Mouse (Mus musculus) forebrain, embryonic 12.5 days (tissue): ENCODE measurements at regions not wholly inside any gene's neighbourhood (a gene's known extent, or its start where the extent isn't known, plus 50 kb on each side); places are given as distances from the start of the nearest gene placed in this dataset.

ENCODE experiments used
- ATAC-seq: fragments of 200-750 bp; cut with Nextera tagmentation; 2 replicates; pipeline ENCODE4 v1.8.0; 2017; ENCODE audit warnings: moderate TSS enrichment; ENCODE audit not compliant: low FRiP score
- H3K27ac ChIP-seq: fragments of 300-500 bp; sonication (generic); 2 replicates; pipeline ENCODE4 v1.5.1; 2016; ENCODE audit warnings: mild to moderate bottlenecking
- H3K27me3 ChIP-seq: fragments of 300-500 bp; sonication (generic); 2 replicates; pipeline ENCODE4 v1.6.1; 2016; ENCODE audit warnings: mild to moderate bottlenecking
- H3K36me3 ChIP-seq: fragments of 300-500 bp; sonication (generic); replicated peaks from 2 replicates; pipeline ENCODE4 v1.6.1; 2016; ENCODE audit warnings: mild to moderate bottlenecking
- H3K4me1 ChIP-seq: fragments of 300-500 bp; sonication (generic); 2 replicates; pipeline ENCODE4 v1.6.1; 2016
- H3K4me2 ChIP-seq: fragments of 300-500 bp; sonication (generic); 2 replicates; pipeline ENCODE4 v1.6.1; 2016; ENCODE audit warnings: mild to moderate bottlenecking, moderate library complexity
- H3K4me3 ChIP-seq: fragments of 300-500 bp; sonication (generic); replicated peaks from 2 replicates; pipeline ENCODE4 v1.5.1; 2016; ENCODE audit warnings: mild to moderate bottlenecking
- H3K9ac ChIP-seq: fragments of 300-500 bp; sonication (generic); 2 replicates; pipeline ENCODE4 v1.6.1; 2016; ENCODE audit warnings: mild to moderate bottlenecking
- H3K9me3 ChIP-seq: fragments of 300-500 bp; sonication (generic); 2 replicates; pipeline ENCODE4 v1.6.1; 2016
- WGBS: fragments of 180-500 bp; shearing (Covaris S2); methylation state at CpG from one replicate; pipeline ENCODE4 v1.1.7; 2016; 5-methylcytosine and 5-hydroxymethylcytosine counted together

DNA sequence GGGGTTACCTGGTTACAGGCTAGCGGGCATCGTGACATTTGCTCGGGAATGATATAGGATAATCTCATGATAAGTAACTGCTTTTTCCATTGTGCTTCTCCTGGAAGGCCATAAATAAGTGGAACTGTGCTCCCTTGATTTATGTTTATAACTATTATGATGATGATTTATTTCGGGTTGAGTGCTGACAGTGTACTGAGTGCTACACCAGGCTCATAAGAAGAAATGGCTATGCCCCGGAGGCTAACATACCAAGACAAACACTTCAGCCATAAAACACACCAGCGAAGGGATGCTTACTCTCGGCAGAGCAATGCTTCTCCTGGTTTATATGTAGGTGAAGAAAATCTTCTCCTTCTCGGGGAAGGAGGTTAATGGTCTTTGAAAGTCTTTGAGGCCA is 169.2 kb upstream of the Noct start:
- WGBS, result 91% methylated on average over 8 of the region's 8 CpGs
- no peaks in the 10 kb centered on the region for H3K4me1 ChIP-seq
- no peak for ATAC-seq
- H3K27ac ChIP-seq, result no peak overlapping the region
- no peaks in the 10 kb centered on the region for H3K36me3 ChIP-seq
- no peak overlapping the region for H3K4me2 ChIP-seq
- no peak overlapping the region for H3K9ac ChIP-seq
- H3K27me3 ChIP-seq, result no peaks in the 10 kb centered on the region
- H3K4me3 ChIP-seq, result no peak overlapping the region
- peaks cover 2% of the 10 kb centered on the region for H3K9me3 ChIP-seq

DNA sequence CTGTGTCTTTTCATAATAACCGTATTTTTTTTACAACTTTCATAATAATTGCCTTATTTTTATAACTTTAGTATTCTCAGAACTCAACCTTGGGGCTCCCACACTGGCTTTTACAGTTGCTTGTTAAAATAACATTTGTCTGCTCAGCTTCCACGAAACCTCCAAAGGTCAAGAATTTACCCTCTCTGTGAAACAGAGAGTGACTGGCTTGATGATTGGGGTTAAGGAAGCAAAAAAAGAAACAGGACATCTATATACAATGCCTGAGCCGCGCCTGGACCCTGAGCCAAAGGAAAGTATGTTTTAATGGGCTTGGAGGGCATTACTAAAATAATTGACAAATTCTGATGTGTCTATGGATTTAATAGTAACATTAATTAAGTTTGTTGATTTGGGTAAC is 160.0 kb upstream of the Noct start:
- Histone ChIP-seq H3K27ac (no peak overlapping the region), H3K27me3 (no peaks in the 10 kb centered on the region), H3K4me3 (no peak overlapping the region), H3K4me1 (no peaks in the 10 kb centered on the region), H3K9me3 (no peaks in the 10 kb centered on the region), H3K4me2 (no peak overlapping the region), H3K36me3 (no peaks in the 10 kb centered on the region), H3K9ac (no peak overlapping the region)
- no peak for ATAC-seq
- 77% methylated on average over 4 of the region's 4 CpGs for WGBS

DNA sequence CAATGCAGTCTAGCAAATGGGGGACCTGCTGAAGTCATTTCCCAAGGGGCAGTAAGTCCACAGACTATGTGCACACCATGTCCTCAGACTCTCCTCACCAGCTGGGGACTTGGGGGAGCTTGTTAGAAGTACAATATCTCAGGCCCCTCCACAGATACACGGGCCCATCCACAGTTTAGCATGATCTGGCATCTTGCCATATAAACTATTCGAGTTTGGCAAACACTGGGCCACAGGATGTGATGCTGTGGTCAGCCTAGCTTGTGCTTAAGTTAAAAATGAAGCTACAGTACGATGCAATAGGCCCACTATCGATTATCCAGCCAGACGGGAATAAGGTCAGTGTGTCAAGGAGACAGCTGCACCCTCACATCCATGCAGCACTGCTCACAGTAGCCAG is 157.9 kb upstream of the Noct start:
- WGBS, result 62% methylated on average over 5 of the region's 5 CpGs

DNA sequence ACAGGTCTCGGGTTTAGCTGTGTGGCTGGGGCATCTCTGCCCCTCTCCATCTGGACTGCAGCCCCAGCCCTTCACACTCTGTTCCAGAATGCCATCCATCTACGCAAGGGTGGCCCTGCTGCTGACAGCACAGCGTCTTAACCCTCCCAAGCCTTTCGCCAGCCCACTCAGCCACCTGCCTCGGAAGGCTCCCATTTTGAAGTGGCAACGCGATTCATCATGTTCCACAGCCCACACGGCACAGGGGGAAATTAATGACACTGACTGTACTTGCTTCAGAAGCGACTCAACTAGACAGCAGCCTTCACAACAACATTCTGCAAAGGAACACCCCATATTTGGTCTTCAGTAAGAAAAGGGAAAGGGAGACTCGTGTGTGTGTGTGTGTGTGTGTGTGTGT is 151.8 kb upstream of the Noct start:
- H3K4me1 ChIP-seq, result no peaks in the 10 kb centered on the region; the same call in none of the 2 replicates
- no peak overlapping the region for H3K9ac ChIP-seq
- H3K9me3 ChIP-seq, result no peaks in the 10 kb centered on the region
- no peak overlapping the region for H3K27ac ChIP-seq
- 0 out of 2 replicates have a peak, but pooled peaks cover 3% of the 10 kb centered on the region for H3K27me3 ChIP-seq
- H3K36me3 ChIP-seq, result no peaks in the 10 kb centered on the region
- no peak overlapping the region for H3K4me3 ChIP-seq
- WGBS, result 87% methylated on average over 10 of the region's 10 CpGs
- no peak overlapping the region for H3K4me2 ChIP-seq
- no peak for ATAC-seq

More for the DNA sequence above, 157.9 kb upstream of the Noct start:
- H3K4me3 ChIP-seq, result no peak overlapping the region
- no peak overlapping the region for H3K27ac ChIP-seq
- no peak overlapping the region for H3K4me2 ChIP-seq
- ATAC-seq, result no peak
- H3K4me1 ChIP-seq, result no peaks in the 10 kb centered on the region
- H3K9ac ChIP-seq, result no peak overlapping the region
- H3K27me3 ChIP-seq, result no peaks in the 10 kb centered on the region
- H3K9me3 ChIP-seq, result no peaks in the 10 kb centered on the region
- no peaks in the 10 kb centered on the region for H3K36me3 ChIP-seq

DNA sequence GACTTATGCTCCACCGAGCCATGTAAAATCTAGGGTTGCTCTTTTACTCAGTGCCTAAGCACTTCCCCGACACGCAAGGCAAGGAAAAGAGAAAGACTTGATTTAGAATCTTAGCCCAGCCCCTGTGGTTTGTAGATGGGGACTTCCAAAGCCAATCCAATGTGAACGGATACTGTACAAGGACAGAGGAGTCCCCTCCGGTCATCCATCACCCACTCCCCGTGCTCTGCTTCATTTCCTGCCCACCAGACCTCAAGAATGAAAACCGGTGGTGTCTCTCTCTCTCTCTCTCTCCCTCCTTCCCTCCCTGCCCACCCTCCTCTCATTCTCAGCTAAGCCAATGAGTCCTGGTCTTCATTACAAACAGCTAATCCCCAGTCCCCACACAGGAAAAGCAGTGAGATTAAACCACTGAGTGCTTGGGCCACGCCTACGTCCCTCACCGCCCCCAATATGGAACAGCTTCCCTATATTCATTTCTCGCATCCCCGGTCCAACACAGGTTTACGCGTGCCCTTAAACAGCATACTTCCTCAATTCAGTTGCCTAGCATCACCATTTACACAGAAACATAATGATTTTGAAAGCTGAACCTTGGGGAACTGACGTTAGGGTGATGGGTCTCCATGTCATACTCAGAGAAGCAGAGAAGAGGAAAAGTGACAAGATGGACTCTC is 151.1 kb upstream of the Noct start:
- Histone ChIP-seq H3K27ac (no peak overlapping the region), H3K36me3 (no peaks in the 10 kb centered on the region), H3K9me3 (no peaks in the 10 kb centered on the region), H3K27me3 (0 out of 2 replicates have a peak, but pooled peaks cover 3% of the 10 kb centered on the region), H3K4me3 (no peak overlapping the region), H3K9ac (no peak overlapping the region), H3K4me1 (no peaks in the 10 kb centered on the region; the same call in none of the 2 replicates), H3K4me2 (no peak overlapping the region)
- no peak for ATAC-seq
- 87% methylated on average over 15 of the region's 15 CpGs for WGBS

DNA sequence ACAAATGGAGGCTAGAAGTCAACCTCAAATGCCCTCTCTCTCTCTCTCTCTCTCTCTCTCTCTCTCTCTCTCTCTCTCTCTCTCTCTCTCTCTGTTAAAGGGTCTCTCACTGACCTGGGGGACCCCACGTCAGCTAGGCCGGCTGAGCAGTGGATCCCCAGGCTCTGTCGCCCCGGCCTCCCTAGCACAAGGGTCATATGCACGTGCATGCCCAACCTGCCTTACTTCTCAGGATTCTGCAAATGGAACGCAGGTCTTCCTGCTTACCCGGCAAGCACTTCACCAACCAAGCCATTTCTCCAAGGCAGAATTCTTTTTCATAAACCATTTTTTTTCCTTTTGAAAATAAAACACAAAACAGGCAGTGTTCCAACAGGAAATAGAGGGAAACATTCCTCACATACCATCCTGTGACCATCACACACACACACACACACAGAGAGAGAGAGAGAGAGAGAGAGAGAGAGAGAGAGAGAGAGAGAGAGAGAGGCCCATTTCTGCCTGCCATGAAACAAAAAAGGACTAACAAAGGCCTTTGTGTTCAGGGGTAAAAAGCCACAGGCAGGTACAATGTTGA is 150.4 kb upstream of the Noct start:
- 75% methylated on average over 7 of the region's 7 CpGs for WGBS
- H3K9me3 ChIP-seq, result no peaks in the 10 kb centered on the region
- ATAC-seq, result no peak
- H3K36me3 ChIP-seq, result no peaks in the 10 kb centered on the region
- no peaks in the 10 kb centered on the region; the same call in none of the 2 replicates for H3K4me1 ChIP-seq
- 0 out of 2 replicates have a peak, but pooled peaks cover 3% of the 10 kb centered on the region for H3K27me3 ChIP-seq
- no peak overlapping the region for H3K4me2 ChIP-seq
- H3K27ac ChIP-seq, result no peak overlapping the region
- H3K4me3 ChIP-seq, result no peak overlapping the region
- H3K9ac ChIP-seq, result no peak overlapping the region

DNA sequence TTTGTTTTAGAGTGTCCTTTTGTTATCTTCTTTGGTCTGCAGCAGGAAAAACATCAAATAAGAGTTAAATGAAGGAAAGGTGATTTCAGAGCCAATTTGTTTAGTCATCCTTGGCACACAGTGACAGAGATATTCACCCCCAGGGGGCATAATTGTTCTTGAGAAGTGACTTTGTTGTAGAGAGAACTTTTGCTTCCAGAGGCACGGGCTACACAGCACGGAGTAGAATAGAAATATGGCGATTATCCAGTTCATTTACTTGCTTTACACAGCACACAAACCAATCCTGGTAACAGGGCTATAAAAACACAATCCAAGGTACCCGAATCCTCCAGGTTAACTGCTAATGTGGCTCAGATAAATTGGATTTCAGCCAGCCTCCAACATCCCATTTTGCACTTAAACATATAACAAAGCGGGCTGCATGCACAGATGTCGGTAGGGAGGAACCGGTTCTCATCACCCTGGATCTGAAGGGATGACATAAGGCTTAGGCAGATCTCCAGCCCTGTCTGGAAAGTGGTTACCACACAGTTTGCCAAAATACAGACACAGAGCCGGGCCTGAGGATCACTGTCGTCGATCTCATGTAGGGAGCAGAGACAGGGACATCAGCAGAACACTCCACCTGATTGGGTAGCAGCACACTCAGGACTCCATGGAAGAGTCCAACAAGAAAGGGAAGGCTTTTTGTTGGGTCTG is 148.9 kb upstream of the Noct start:
- WGBS, result 78% methylated on average over 10 of the region's 10 CpGs
- H3K4me1 ChIP-seq, result no peaks in the 10 kb centered on the region; the same call in none of the 2 replicates
- H3K36me3 ChIP-seq, result no peaks in the 10 kb centered on the region
- 0 out of 2 replicates have a peak, but pooled peaks cover 3% of the 10 kb centered on the region for H3K27me3 ChIP-seq
- no peak overlapping the region for H3K9ac ChIP-seq
- no peak overlapping the region for H3K27ac ChIP-seq
- no peak overlapping the region for H3K4me2 ChIP-seq
- H3K4me3 ChIP-seq, result no peak overlapping the region
- H3K9me3 ChIP-seq, result no peaks in the 10 kb centered on the region
- ATAC-seq, result no peak

DNA sequence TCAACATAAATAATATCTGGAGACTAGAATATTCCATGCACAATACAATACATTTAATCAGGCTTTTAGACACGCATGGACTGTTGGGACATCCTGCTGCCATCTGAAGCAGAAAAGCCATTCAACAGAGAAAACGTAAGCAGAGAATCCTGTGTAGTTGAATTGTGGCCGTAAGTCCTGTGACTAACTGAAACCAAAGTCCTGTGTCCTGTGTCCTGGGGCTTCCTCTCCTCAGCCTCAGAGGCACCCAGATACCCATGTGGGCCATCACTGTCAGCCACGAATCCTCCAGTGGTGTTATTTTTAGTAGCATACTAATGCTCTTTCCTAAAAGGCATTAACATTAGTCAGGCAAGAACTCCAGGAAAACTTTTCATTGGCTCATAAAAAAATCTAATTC is 145.8 kb upstream of the Noct start:
- 74% methylated on average over 4 of the region's 4 CpGs for WGBS
- H3K9ac ChIP-seq, result no peak overlapping the region
- no peaks in the 10 kb centered on the region for H3K27me3 ChIP-seq
- peaks cover 7% of the 10 kb centered on the region for H3K4me1 ChIP-seq
- no peaks in the 10 kb centered on the region for H3K9me3 ChIP-seq
- no peak for ATAC-seq
- H3K27ac ChIP-seq, result no peak overlapping the region
- H3K4me3 ChIP-seq, result no peak overlapping the region
- no peak overlapping the region for H3K4me2 ChIP-seq
- H3K36me3 ChIP-seq, result no peaks in the 10 kb centered on the region

DNA sequence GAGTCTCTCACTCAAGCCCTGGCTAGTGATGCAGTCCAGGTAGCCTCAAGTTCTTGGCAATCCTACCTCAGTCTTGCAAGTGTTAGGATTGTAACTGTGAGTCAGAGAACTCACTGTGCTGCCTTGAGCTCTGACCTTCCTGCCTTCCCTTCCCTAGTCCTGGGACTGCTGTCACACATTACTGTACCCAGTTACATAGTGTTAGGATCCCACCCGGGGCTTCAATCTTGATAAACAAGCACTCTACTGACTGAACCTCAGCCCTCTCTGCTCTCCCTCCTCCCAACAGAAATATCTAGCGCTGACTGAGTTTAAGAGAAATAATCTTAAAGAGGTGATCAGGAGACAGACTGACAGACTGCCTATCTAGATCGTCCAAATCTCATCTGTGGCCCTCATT is 143.8 kb upstream of the Noct start:
- 77% methylated on average over 3 of the region's 3 CpGs for WGBS
- H3K9ac ChIP-seq, result no peak overlapping the region
- no peak overlapping the region for H3K27ac ChIP-seq
- no peak overlapping the region for H3K4me3 ChIP-seq
- H3K36me3 ChIP-seq, result no peaks in the 10 kb centered on the region
- H3K4me2 ChIP-seq, result no peak overlapping the region
- H3K27me3 ChIP-seq, result no peaks in the 10 kb centered on the region
- H3K4me1 ChIP-seq, result peaks cover 9% of the 10 kb centered on the region
- ATAC-seq, result no peak
- no peaks in the 10 kb centered on the region for H3K9me3 ChIP-seq

DNA sequence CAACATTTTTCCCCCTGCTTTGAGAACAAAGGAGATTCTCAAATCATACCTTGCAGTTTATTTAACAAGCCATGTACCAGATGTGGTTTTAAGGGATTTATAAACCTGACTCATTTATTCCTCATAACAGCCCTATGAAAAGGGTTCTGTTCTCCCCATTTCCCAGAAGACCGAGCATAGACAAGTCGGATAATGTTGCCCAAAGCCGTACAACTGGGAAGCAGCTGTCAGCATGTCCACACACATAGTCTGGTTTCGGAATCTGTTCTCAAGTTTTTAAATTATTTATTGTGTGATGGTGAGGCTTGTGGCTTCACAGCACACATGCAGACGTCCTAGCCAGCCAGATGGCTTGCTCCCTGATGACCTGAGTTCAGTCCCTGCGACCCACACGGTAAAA is 143.4 kb upstream of the Noct start:
- H3K27me3 ChIP-seq, result no peaks in the 10 kb centered on the region
- no peak overlapping the region for H3K4me3 ChIP-seq
- H3K36me3 ChIP-seq, result no peaks in the 10 kb centered on the region
- H3K27ac ChIP-seq, result no peak overlapping the region
- no peak overlapping the region for H3K9ac ChIP-seq
- WGBS, result 81% methylated on average over 7 of the region's 7 CpGs
- ATAC-seq, result no peak
- H3K4me1 ChIP-seq, result peaks cover 9% of the 10 kb centered on the region
- H3K4me2 ChIP-seq, result no peak overlapping the region
- no peaks in the 10 kb centered on the region for H3K9me3 ChIP-seq

DNA sequence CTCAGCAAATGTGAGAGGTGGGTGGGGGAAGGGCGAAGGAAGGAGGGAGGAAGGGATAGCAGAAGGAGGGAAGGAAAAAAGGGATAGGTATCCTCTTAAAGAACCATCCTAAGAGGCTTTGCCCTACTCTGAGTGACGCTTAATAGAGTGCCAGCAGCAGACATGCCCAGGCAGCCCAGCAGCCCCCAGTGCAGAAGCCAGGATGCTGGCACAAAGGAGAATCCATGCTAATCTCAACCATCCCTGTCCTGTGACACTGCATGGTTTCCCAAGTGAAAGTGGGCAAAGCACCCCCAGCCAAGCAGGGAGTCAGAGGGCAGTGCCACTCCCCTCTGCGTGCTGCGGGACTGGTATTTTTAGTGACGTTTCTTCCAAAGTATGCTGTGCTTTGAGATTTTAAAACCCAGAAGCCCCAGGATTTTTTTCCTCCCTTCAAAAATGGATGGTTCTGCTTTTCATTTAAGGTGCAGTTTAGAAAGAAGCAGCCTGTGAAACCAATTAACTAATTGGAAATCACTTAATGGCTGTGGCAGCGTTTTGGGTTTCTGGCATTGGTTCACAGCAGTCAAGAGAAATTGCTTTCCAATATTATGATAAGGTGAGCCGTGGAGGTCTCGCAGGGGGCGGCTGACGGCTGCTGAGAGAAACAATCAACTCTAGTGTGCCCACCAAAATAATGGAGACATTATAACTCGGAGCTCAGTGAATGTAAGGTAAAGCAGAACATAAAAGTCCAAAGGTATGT is 141.2 kb upstream of the Noct start:
- no peak for ATAC-seq
- H3K27ac ChIP-seq, result no peak overlapping the region

DNA sequence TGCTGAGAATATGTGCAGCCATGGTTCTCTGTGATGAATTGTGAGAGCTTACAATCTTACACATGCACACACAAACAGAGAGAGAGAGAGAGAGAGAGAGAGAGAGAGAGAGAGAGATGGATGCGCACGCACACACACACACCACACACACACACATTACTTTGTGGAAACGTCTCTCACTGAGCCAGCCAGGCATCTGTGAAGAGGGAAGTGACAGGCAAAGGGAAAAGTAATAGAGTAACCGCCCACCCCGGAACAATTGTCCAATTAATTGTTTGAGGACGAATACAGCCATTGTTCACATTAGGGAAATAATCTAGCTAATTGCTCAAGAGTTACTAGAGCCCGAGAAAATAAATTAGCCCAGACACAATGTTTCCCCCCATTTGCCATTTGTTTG is 140.7 kb upstream of the Noct start:
- peaks cover 26% of the 10 kb centered on the region for H3K4me1 ChIP-seq
- WGBS, result 31% methylated on average over 7 of the region's 7 CpGs
- ATAC-seq, result 0 out of 2 replicates have a peak, but pooled peaks have one; percentile 34
- no peak overlapping the region for H3K9ac ChIP-seq
- no peaks in the 10 kb centered on the region for H3K27me3 ChIP-seq
- no peaks in the 10 kb centered on the region for H3K9me3 ChIP-seq
- H3K4me2 ChIP-seq, result no peak overlapping the region
- H3K36me3 ChIP-seq, result no peaks in the 10 kb centered on the region
- H3K4me3 ChIP-seq, result no peak overlapping the region
- no peak overlapping the region for H3K27ac ChIP-seq

More for the DNA sequence above, 141.2 kb upstream of the Noct start:
- WGBS, result 59% methylated on average over 11 of the region's 11 CpGs
- Histone ChIP-seq H3K4me1 (peaks cover 22% of the 10 kb centered on the region), H3K27me3 (no peaks in the 10 kb centered on the region), H3K4me2 (no peak overlapping the region), H3K9me3 (no peaks in the 10 kb centered on the region), H3K4me3 (no peak overlapping the region), H3K36me3 (no peaks in the 10 kb centered on the region), H3K9ac (no peak overlapping the region)
